Mouse (Mus musculus): ENCODE data around the gene Adam34. TPM values are rescaled to one million over a fixed set of nuclear protein-coding genes. Genes with fewer than 3 reads are reported as not detected.
"Not testable (repeated sequence)": the region's sequence is repeated elsewhere in the genome, so short reads cannot be mapped to it uniquely, and the experiment has no call there.

Adam34 gene
- not detected in 2 replicates for total RNA-seq (2012; rRNA removed)

DNA sequence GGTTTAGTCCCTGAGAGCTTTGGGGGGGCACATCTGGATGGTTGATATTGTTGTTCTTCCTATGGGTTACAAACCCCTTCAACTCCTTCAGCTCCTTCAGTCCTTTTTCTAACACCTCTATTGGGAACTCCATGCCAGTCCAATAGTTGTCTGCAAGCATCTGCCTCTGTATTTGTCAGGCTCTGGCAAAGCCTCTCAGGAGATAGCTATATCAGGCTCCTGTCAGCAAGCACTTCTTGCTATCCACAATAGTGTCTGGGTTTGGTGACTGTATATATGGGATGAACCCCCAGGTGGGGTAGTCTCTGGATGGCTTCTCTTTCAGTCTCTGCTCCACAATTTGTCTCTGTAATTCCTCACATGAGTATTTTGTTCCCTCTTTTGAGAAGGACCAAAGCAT is at the start of gene Adam34:
Adam34 (minus strand) TSS at position 101 of the 400 bp plus-strand sequence.
- H3K27ac ChIP-seq (ENCODE audit: insufficient read depth, low read depth, low read length, poor library complexity, severe bottlenecking) = no peak within 1 kb of the TSS
- TF ChIP-seq MAFK (IDR thresholded peaks at IDR 0.05; ENCODE audit: insufficient read depth, low read depth, low read length) (no peak), ZC3H11A (IDR thresholded peaks at IDR 0.05; ENCODE audit: borderline replicate concordance, low read depth, low read length) (no peak), HCFC1 (IDR thresholded peaks at IDR 0.05; ENCODE audit: borderline replicate concordance, insufficient read depth, low read length) (no peak), ZNF384 (IDR thresholded peaks at IDR 0.05; ENCODE audit: low read depth, low read length) (no peak), CHD2 (IDR thresholded peaks at IDR 0.05; ENCODE audit: low read depth, low read length) (no peak)
- no peak within 1 kb of the TSS for H3K4me3 ChIP-seq (ENCODE audit: insufficient read depth in 1 of 2, low read depth in 1 of 2, low read length in 2 of 2, poor library complexity in 1 of 2, severe bottlenecking in 1 of 2)
- no peaks in the 10 kb centered on the region for H3K4me1 ChIP-seq (ENCODE audit: control insufficient read depth in 2 of 2, insufficient read depth in 2 of 2, low read length in 2 of 2, poor library complexity in 1 of 2)
- in situ Hi-C loops (cut with MboI; ENCODE audit: low sequenced_read_pairs in 2 of 2, unreplicated experiment in 2 of 2) = no loop called here
- no peaks in the 10 kb centered on the region for H3K9me3 ChIP-seq (ENCODE audit: control insufficient read depth, insufficient read depth, low read depth, low read length)
- H3K36me3 ChIP-seq (ENCODE audit: control insufficient read depth, insufficient read depth, low read length, poor library complexity, severe bottlenecking) = no peaks in the 10 kb centered on the region
- H3K9ac ChIP-seq (ENCODE audit: insufficient read depth, low read depth, low read length, poor library complexity, severe bottlenecking) = no peak within 1 kb of the TSS
- DNase-seq (ENCODE audit: low read depth, low spot score) = no peak

DNA sequence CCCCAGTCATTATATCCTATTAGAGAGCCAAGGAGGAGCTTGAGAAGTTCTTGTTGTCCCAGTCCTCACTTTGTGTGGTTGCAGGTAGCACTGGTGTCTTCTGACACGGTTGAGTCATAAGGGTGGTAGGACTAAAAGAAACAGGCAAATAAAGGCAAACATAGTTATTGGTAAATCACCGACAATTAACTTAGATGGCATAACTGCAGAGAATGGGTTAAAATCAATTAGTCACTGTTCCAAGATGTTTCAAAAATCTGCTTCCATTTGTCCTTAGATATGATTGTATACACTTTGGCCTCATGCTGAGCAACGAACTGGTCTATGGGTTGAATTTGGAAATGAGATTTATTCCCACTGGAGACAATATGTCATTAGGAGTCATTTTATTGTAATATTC is 82.7 kb downstream of the Adam34 start, which contains the start of gene Gm5346:
Gm5346 (minus strand) TSS at position 101 of the 400 bp plus-strand sequence.
- no peak for DNase-seq (ENCODE audit: low read depth, low spot score)
- no peaks in the 10 kb centered on the region for H3K9me3 ChIP-seq (ENCODE audit: control insufficient read depth, insufficient read depth, low read depth, low read length)
- H3K27ac ChIP-seq (ENCODE audit: insufficient read depth, low read depth, low read length, poor library complexity, severe bottlenecking) = no peak within 1 kb of the TSS
- no peak for TF ChIP-seq ZC3H11A (IDR thresholded peaks at IDR 0.05; ENCODE audit: borderline replicate concordance, low read depth, low read length)
- TF ChIP-seq HCFC1 (IDR thresholded peaks at IDR 0.05; ENCODE audit: borderline replicate concordance, insufficient read depth, low read length) = no peak
- TF ChIP-seq ZNF384 (IDR thresholded peaks at IDR 0.05; ENCODE audit: low read depth, low read length) = no peak
- TF ChIP-seq MAFK (IDR thresholded peaks at IDR 0.05; ENCODE audit: insufficient read depth, low read depth, low read length) = no peak
- no peak for TF ChIP-seq CHD2 (IDR thresholded peaks at IDR 0.05; ENCODE audit: low read depth, low read length)
- no peak within 1 kb of the TSS for H3K4me3 ChIP-seq (ENCODE audit: insufficient read depth in 1 of 2, low read depth in 1 of 2, low read length in 2 of 2, poor library complexity in 1 of 2, severe bottlenecking in 1 of 2)
- no peaks in the 10 kb centered on the region for H3K36me3 ChIP-seq (ENCODE audit: control insufficient read depth, insufficient read depth, low read length, poor library complexity, severe bottlenecking)
- H3K9ac ChIP-seq (ENCODE audit: insufficient read depth, low read depth, low read length, poor library complexity, severe bottlenecking) = no peak within 1 kb of the TSS
- H3K4me1 ChIP-seq (ENCODE audit: control insufficient read depth in 2 of 2, insufficient read depth in 2 of 2, low read length in 2 of 2, poor library complexity in 1 of 2) = no peaks in the 10 kb centered on the region
- in situ Hi-C loops (cut with MboI; ENCODE audit: low sequenced_read_pairs in 2 of 2, unreplicated experiment in 2 of 2) = no loop called here

DNA sequence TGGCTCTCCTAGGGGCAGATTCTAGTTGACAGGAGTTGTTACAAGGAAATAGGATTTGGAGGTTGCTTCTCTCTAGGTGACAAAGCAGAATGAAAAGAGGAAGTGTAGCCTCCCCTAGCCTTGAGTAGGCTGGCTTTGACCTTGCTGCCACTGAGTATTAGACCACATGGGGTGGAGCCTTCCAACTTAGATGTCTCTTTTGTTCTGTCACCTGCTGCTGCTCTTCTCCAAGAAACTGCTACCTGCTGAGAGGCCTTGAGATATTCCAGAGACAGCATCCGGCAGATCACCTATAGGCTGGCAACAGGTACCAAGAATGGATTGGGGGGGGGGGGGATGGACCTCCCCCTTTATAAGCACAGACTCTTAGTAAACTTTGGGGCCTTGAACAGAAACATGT is 93.8 kb downstream of the Adam34 start:
- Histone ChIP-seq H3K36me3 (ENCODE audit: control insufficient read depth, insufficient read depth, low read length, poor library complexity, severe bottlenecking) (no peaks in the 10 kb centered on the region), H3K4me1 (ENCODE audit: control insufficient read depth in 2 of 2, insufficient read depth in 2 of 2, low read length in 2 of 2, poor library complexity in 1 of 2) (no peaks in the 10 kb centered on the region), H3K27ac (ENCODE audit: insufficient read depth, low read depth, low read length, poor library complexity, severe bottlenecking) (no peak overlapping the region), H3K9ac (ENCODE audit: insufficient read depth, low read depth, low read length, poor library complexity, severe bottlenecking) (no peak overlapping the region), H3K4me3 (ENCODE audit: insufficient read depth in 1 of 2, low read depth in 1 of 2, low read length in 2 of 2, poor library complexity in 1 of 2, severe bottlenecking in 1 of 2) (no peak overlapping the region), H3K9me3 (ENCODE audit: control insufficient read depth, insufficient read depth, low read depth, low read length) (no peaks in the 10 kb centered on the region)
- no peak for DNase-seq (ENCODE audit: low read depth, low spot score)
- in situ Hi-C loops (cut with MboI; ENCODE audit: low sequenced_read_pairs in 2 of 2, unreplicated experiment in 2 of 2) = no loop called here
- TF ChIP-seq HCFC1 (IDR thresholded peaks at IDR 0.05; ENCODE audit: borderline replicate concordance, insufficient read depth, low read length) (no peak), MAFK (IDR thresholded peaks at IDR 0.05; ENCODE audit: insufficient read depth, low read depth, low read length) (0 out of 2 replicates have a peak, but pooled peaks have one; percentile 28)

DNA sequence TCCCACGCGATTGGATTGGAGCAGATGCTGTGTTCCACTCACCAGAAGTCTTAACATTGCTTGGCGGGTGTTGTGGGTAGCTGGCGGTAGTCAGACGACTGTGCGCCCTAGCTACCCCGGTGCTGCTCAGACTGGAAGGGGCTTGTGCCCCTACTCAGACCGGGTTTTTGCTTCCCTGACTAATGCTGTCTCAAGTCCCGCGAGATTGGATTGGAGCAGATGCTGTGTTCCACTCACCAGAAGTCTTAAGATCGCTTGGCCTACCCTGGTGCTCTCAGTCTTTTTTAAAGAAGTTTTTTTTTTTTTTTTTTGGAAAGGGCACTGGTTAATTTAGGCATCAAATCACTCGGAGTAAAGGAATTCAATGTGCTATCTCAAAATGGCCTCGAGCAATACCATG is 106.2 kb downstream of the Adam34 start:
- peak overlapping the region; percentile 65 to 74 for H3K4me3 ChIP-seq (ENCODE audit: insufficient read depth in 1 of 2, low read depth in 1 of 2, low read length in 2 of 2, poor library complexity in 1 of 2, severe bottlenecking in 1 of 2)
- H3K27ac ChIP-seq (ENCODE audit: insufficient read depth, low read depth, low read length, poor library complexity, severe bottlenecking); H3K4me1 ChIP-seq (ENCODE audit: control insufficient read depth in 2 of 2, insufficient read depth in 2 of 2, low read length in 2 of 2, poor library complexity in 1 of 2); H3K9me3 ChIP-seq (ENCODE audit: control insufficient read depth, insufficient read depth, low read depth, low read length); DNase-seq (ENCODE audit: low read depth, low spot score); in situ Hi-C loops (cut with MboI; ENCODE audit: low sequenced_read_pairs in 2 of 2, unreplicated experiment in 2 of 2); H3K36me3 ChIP-seq (ENCODE audit: control insufficient read depth, insufficient read depth, low read length, poor library complexity, severe bottlenecking): not testable (repeated sequence)
- peak overlapping the region; percentile 90 for H3K9ac ChIP-seq (ENCODE audit: insufficient read depth, low read depth, low read length, poor library complexity, severe bottlenecking)
- TF ChIP-seq CHD2 (IDR thresholded peaks at IDR 0.05; ENCODE audit: low read depth, low read length) (peak; percentile 87), ZNF384 (IDR thresholded peaks at IDR 0.05; ENCODE audit: low read depth, low read length) (peak; percentile 37; the same call in 1 of the 2 replicates)

DNA sequence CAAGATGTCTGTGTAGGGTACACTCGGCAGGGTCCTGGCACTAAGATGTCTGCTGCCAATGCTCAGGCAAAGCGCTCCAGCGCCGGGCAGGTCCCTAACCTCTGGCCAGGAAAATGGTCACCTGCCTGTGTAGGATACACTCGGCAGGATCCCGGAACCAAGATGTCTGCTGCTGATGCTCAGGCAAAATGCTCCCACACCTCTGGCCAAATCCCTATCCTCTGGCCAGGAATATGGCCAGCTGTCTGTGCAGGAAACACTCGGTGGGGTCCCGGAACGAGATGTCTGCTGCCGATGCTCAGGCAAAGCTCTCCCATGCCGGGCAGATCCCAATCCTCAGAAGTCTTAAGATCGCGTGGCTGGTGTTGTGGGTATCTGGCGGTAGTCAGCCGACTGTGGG is 106.7 kb downstream of the Adam34 start:
- H3K9me3 ChIP-seq (ENCODE audit: control insufficient read depth, insufficient read depth, low read depth, low read length); H3K27ac ChIP-seq (ENCODE audit: insufficient read depth, low read depth, low read length, poor library complexity, severe bottlenecking); in situ Hi-C loops (cut with MboI; ENCODE audit: low sequenced_read_pairs in 2 of 2, unreplicated experiment in 2 of 2); DNase-seq (ENCODE audit: low read depth, low spot score); H3K36me3 ChIP-seq (ENCODE audit: control insufficient read depth, insufficient read depth, low read length, poor library complexity, severe bottlenecking); H3K4me1 ChIP-seq (ENCODE audit: control insufficient read depth in 2 of 2, insufficient read depth in 2 of 2, low read length in 2 of 2, poor library complexity in 1 of 2): not testable (repeated sequence)
- Histone ChIP-seq H3K4me3 (ENCODE audit: insufficient read depth in 1 of 2, low read depth in 1 of 2, low read length in 2 of 2, poor library complexity in 1 of 2, severe bottlenecking in 1 of 2) (peak overlapping the region; percentile 65 to 74), H3K9ac (ENCODE audit: insufficient read depth, low read depth, low read length, poor library complexity, severe bottlenecking) (peak overlapping the region; percentile 90)

Other genes with a start within 250 kb of the Adam34 start
- not detected in 2 replicates for gene Adam26b, start 181.9 kb downstream of the Adam34 start, total RNA-seq (2012; rRNA removed)
- not detected in 2 replicates for gene Adam26a, start 133.3 kb downstream of the Adam34 start, total RNA-seq (2012; rRNA removed)
- not detected in 2 replicates for gene Gm5346, start 82.8 kb downstream of the Adam34 start, total RNA-seq (2012; rRNA removed)

Measured in ES-E14 (cell line).